Mouse (Mus musculus) NIH3T3 (cell line): Measurements from ENCODE around the gene Olfr71.
A peak's percentile ranks its signal among the peaks of the same experiment; 100 is the strongest.

Experiments
- DNase-seq: peaks from one replicate; pipeline ENCODE4 v3.0.0-alpha.2; 2012; ENCODE audit warnings: low read depth

Olfr71 gene

GRCm38 (mm10) chr4:43709869-43710268 lies at the start of gene Olfr71:
Gene Olfr71, minus strand, starts transcription at chr4:43710255.
- DNase-seq, result no peak

GRCm38 (mm10) chr4:43757213-43757612 lies 47.2 kb upstream of the Olfr71 start:
- DNase-seq, result peak; percentile 24

- DNase-seq, result peak; percentile 77
Measured at GRCm38 (mm10) chr4:43745187-43745586, 35.1 kb upstream of the Olfr71 start.

- peak; percentile 72 for DNase-seq
Measured at GRCm38 (mm10) chr4:43743099-43743498, 33.0 kb upstream of the Olfr71 start.

- DNase-seq, result no peak
Measured at GRCm38 (mm10) chr4:43742637-43743036, 32.6 kb upstream of the Olfr71 start.

- DNase-seq, result no peak
Measured at GRCm38 (mm10) chr4:43741526-43741925, 31.5 kb upstream of the Olfr71 start.

GRCm38 (mm10) chr4:43738989-43739674 lies 29.1 kb upstream of the Olfr71 start:
- DNase-seq, result no peak

DNA sequence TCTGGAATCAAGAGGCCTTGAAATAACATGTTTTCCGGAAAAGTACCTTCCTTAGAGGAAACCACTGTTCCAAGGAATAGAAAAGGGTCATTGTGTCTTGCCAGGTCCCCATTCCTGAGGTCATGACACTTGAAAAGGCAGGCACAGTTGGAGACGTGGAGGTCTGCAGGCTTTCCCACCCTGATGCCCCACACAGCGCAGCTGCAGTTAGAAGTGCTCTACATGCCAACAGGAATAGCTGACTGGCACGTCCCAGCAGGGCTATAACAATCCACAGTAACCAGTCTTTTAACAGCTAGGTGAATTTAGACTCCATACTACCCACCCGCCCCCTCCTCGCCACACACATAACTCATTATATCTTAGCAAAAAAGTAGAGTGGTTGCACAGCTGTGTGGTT lies 27.1 kb upstream of the Olfr71 start:
- no peak for DNase-seq

GRCm38 (mm10) chr4:43733186-43733585 lies 23.1 kb upstream of the Olfr71 start:
- DNase-seq, result no peak

DNA sequence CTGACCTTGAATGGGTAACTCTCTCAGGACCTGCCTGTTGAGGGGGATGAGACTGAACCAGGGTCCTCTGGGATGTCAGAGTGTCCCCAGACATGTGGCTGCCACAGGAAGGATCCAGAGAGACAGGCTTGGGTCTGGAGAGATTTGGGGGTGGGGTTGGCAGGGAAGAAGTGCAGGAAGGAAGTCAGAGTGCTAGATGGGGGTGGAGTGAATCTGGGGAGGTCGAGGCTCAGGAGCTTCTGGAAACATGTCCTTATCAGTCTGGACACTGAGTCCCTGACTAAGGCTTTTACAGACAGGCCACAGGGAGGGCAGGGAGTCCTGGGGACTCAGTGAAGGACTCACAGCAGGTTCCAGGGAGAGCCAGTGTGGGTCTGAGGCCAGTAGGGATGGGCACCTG lies 22.1 kb upstream of the Olfr71 start:
- DNase-seq, result no peak

DNA sequence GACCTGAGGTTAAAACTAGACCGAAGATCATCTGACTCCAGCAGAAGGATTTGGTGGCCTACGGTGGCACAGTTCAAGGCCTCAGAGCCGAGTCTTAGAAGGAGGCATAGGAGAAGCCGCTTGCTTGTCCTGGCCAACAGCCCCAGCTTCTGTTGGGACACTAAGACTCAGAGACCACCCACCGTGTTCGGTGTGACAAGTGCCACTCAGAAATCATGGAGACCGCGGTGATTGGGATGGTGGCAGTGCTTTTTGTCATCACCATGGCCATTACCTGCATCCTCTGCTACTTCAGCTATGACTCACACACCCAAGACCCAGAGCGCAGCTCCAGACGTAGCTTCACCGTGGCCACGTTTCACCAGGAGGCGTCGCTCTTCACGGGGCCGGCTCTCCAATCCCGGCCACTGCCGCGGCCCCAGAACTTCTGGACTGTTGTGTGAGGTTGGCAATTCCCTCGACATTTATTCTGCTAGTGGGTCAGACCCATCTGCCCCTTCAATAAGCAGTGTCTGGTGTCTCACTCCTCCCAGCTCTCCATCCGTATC lies 20.8 kb upstream of the Olfr71 start:
- DNase-seq, result no peak

GRCm38 (mm10) chr4:43729794-43730550 lies 19.9 kb upstream of the Olfr71 start, which contains the start of gene Spaar:
Gene Spaar, plus strand, starts transcription at chr4:43730034.
- DNase-seq, result no peak

- DNase-seq, result peak; percentile 43
Measured at GRCm38 (mm10) chr4:43729126-43729525, 19.1 kb upstream of the Olfr71 start.

GRCm38 (mm10) chr4:43728576-43728954 lies 18.5 kb upstream of the Olfr71 start:
- peak; percentile 72 for DNase-seq

DNA sequence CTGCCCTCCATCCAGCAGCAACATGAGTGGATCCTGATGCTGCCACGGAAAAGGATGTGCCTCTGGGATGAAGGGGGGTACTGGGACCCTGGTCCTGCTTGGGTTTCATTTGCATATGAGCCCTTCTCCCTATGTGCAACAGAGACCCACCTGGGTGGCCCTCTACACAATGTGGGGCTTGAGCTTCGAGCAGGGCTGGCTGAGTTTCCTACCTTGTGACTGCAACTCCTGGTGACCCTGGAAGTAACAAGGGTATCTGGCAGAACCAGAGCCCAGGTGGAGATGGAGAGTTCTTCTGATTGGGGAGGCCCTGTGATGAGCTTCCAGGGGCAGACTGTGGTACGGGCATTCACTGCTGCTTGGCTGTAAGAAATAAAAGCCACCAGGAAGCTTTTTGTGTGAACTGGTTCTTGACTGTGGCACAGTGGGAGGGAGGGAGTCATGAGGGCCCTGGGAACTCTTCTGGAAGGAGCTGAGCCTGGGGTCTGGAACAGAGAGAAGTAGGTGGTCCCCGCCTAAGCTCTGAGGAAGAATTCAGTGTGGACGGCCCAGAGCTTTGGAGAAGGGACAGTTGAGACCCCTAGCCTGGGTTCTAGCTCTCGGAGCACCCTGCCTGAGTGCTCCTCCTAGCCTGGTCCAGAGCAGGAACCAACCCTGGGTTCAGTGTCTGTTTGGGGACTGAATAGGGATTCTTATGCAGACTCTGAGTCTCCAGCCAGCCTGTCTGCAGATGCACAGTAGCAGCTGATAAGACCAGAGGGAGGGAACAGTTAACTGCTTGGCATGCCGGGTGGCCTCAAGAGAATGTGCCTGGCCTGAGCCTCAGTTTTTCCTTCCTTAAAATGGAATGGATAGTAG lies 17.9 kb upstream of the Olfr71 start:
- DNase-seq, result no peak

- DNase-seq, result peak; percentile 92
Measured at GRCm38 (mm10) chr4:43726995-43727394, 16.9 kb upstream of the Olfr71 start, which contains the start of gene Hrct1. Gene Hrct1, plus strand, starts transcription at chr4:43727188.

- no peak for DNase-seq
Measured at GRCm38 (mm10) chr4:43726228-43726993, 16.4 kb upstream of the Olfr71 start.

DNA sequence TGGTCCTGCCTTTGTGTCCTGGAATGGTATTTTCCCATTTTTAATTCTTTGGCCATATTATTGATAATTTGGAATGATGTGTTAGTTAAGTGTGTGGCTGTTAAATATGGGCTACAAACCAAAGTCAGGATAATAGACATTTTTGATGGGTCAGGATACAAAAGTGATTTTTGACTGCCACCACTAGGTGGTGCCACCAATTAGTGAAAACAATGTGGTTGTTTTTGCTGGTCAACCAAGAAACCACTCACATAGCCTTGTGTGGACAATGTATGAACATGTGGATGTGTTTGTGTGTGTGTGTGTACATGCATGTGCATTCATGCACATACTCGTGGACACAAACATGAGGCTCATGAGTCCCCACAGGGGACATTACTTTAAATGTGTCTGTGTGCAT lies 14.7 kb upstream of the Olfr71 start:
- peak; percentile 83 for DNase-seq

GRCm38 (mm10) chr4:43722191-43722590 lies 12.1 kb upstream of the Olfr71 start:
- DNase-seq, result no peak

GRCm38 (mm10) chr4:43720491-43721228 lies 10.6 kb upstream of the Olfr71 start:
- no peak for DNase-seq
